Mouse (Mus musculus): ENCODE data around the gene Trim10. TPM values are rescaled to one million over a fixed set of nuclear protein-coding genes. Genes with fewer than 3 reads are reported as not detected.
A peak's percentile ranks its signal among the peaks of the same experiment; 100 is the strongest.

Trim10 gene
- polyA plus RNA-seq, 1 experiment from 2014 or later = 3.6 TPM

- no peak for ATAC-seq (ENCODE audit: low read depth)
- WGBS = 60% methylated on average over 2 of the region's 2 CpGs
- no peaks in the 10 kb centered on the region for H3K9me3 ChIP-seq (ENCODE audit: control insufficient read depth, low read length)
- H3K4me3 ChIP-seq (ENCODE audit: low read depth, low read length) = no peak overlapping the region
- 0 out of 2 replicates have a peak, but pooled peaks cover 3% of the 10 kb centered on the region for H3K27me3 ChIP-seq (replicated peaks; ENCODE audit: control insufficient read depth, insufficient read depth, low read length)
- no peak overlapping the region for H3K27ac ChIP-seq (replicated peaks; ENCODE audit: low read depth, low read length)
- H3K4me1 ChIP-seq (ENCODE audit: control insufficient read depth, insufficient read depth, low read length) = no peaks in the 10 kb centered on the region
- no peak for DNase-seq (ENCODE audit: low spot score)
- H3K9ac ChIP-seq (ENCODE audit: low read depth, low read length) = no peak overlapping the region
- no peak overlapping the region for H3K4me2 ChIP-seq (ENCODE audit: low read depth, low read length)
- no peaks in the 10 kb centered on the region for H3K36me3 ChIP-seq (ENCODE audit: control insufficient read depth, insufficient read depth, low read length)
Observed at GRCm38 (mm10) chr17:36912031-36912430, 42.7 kb downstream of the Trim10 start.

GRCm38 (mm10) chr17:36914108-36914507 lies 44.7 kb downstream of the Trim10 start:
- Histone ChIP-seq H3K4me3 (ENCODE audit: low read depth, low read length) (no peak overlapping the region), H3K4me1 (ENCODE audit: control insufficient read depth, insufficient read depth, low read length) (no peaks in the 10 kb centered on the region), H3K27ac (replicated peaks; ENCODE audit: low read depth, low read length) (no peak overlapping the region), H3K9ac (ENCODE audit: low read depth, low read length) (no peak overlapping the region), H3K9me3 (ENCODE audit: control insufficient read depth, low read length) (no peaks in the 10 kb centered on the region), H3K27me3 (replicated peaks; ENCODE audit: control insufficient read depth, insufficient read depth, low read length) (0 out of 2 replicates have a peak, but pooled peaks cover 3% of the 10 kb centered on the region), H3K4me2 (ENCODE audit: low read depth, low read length) (no peak overlapping the region), H3K36me3 (ENCODE audit: control insufficient read depth, insufficient read depth, low read length) (no peaks in the 10 kb centered on the region)
- ATAC-seq (ENCODE audit: low read depth) = no peak
- peak; percentile 81 for DNase-seq (ENCODE audit: low spot score)
- WGBS = 4% methylated on average over 2 of the region's 2 CpGs

- H3K9me3 ChIP-seq (ENCODE audit: control insufficient read depth, low read length) = no peaks in the 10 kb centered on the region
- ATAC-seq (ENCODE audit: low read depth) (no peak), DNase-seq (ENCODE audit: low spot score) (peak; percentile 20)
- H3K36me3 ChIP-seq (ENCODE audit: control insufficient read depth, insufficient read depth, low read length) = no peaks in the 10 kb centered on the region
- no peak overlapping the region for H3K4me3 ChIP-seq (ENCODE audit: low read depth, low read length)
- H3K9ac ChIP-seq (ENCODE audit: low read depth, low read length) = no peak overlapping the region
- no peak overlapping the region for H3K4me2 ChIP-seq (ENCODE audit: low read depth, low read length)
- H3K27ac ChIP-seq (replicated peaks; ENCODE audit: low read depth, low read length) = no peak overlapping the region
- 13% methylated on average over 9 of the region's 9 CpGs for WGBS
- no peaks in the 10 kb centered on the region for H3K4me1 ChIP-seq (ENCODE audit: control insufficient read depth, insufficient read depth, low read length)
- no peaks in the 10 kb centered on the region for H3K27me3 ChIP-seq (replicated peaks; ENCODE audit: control insufficient read depth, insufficient read depth, low read length)
Observed at GRCm38 (mm10) chr17:36915076-36915475, 45.7 kb downstream of the Trim10 start.

- no peaks in the 10 kb centered on the region for H3K27me3 ChIP-seq (replicated peaks; ENCODE audit: control insufficient read depth, insufficient read depth, low read length)
- H3K36me3 ChIP-seq (ENCODE audit: control insufficient read depth, insufficient read depth, low read length) = no peaks in the 10 kb centered on the region
- no peak overlapping the region for H3K27ac ChIP-seq (replicated peaks; ENCODE audit: low read depth, low read length)
- no peak overlapping the region for H3K9ac ChIP-seq (ENCODE audit: low read depth, low read length)
- WGBS = 42% methylated on average over 15 of the region's 15 CpGs
- DNase-seq (ENCODE audit: low spot score) (no peak), ATAC-seq (ENCODE audit: low read depth) (no peak)
- no peak overlapping the region for H3K4me3 ChIP-seq (ENCODE audit: low read depth, low read length)
- no peaks in the 10 kb centered on the region for H3K4me1 ChIP-seq (ENCODE audit: control insufficient read depth, insufficient read depth, low read length)
- H3K4me2 ChIP-seq (ENCODE audit: low read depth, low read length) = no peak overlapping the region
- H3K9me3 ChIP-seq (ENCODE audit: control insufficient read depth, low read length) = no peaks in the 10 kb centered on the region
Observed at GRCm38 (mm10) chr17:36920239-36920638, 50.9 kb downstream of the Trim10 start.

- no peak overlapping the region for H3K4me2 ChIP-seq (ENCODE audit: low read depth, low read length)
- no peak overlapping the region for H3K27ac ChIP-seq (replicated peaks; ENCODE audit: low read depth, low read length)
- ATAC-seq (ENCODE audit: low read depth) (no peak), DNase-seq (ENCODE audit: low spot score) (no peak)
- H3K9me3 ChIP-seq (ENCODE audit: control insufficient read depth, low read length) = no peaks in the 10 kb centered on the region
- H3K4me3 ChIP-seq (ENCODE audit: low read depth, low read length) = no peak overlapping the region
- no peak overlapping the region for H3K9ac ChIP-seq (ENCODE audit: low read depth, low read length)
- no peaks in the 10 kb centered on the region for H3K36me3 ChIP-seq (ENCODE audit: control insufficient read depth, insufficient read depth, low read length)
- 69% methylated on average over 4 of the region's 4 CpGs for WGBS
- H3K27me3 ChIP-seq (replicated peaks; ENCODE audit: control insufficient read depth, insufficient read depth, low read length) = no peaks in the 10 kb centered on the region
- H3K4me1 ChIP-seq (ENCODE audit: control insufficient read depth, insufficient read depth, low read length) = no peaks in the 10 kb centered on the region
Observed at GRCm38 (mm10) chr17:36922715-36923114, 53.3 kb downstream of the Trim10 start.

GRCm38 (mm10) chr17:36923491-36923890 lies 54.1 kb downstream of the Trim10 start:
- Histone ChIP-seq H3K9ac (ENCODE audit: low read depth, low read length) (no peak overlapping the region), H3K36me3 (ENCODE audit: control insufficient read depth, insufficient read depth, low read length) (no peaks in the 10 kb centered on the region), H3K4me3 (ENCODE audit: low read depth, low read length) (no peak overlapping the region), H3K4me2 (ENCODE audit: low read depth, low read length) (no peak overlapping the region), H3K9me3 (ENCODE audit: control insufficient read depth, low read length) (no peaks in the 10 kb centered on the region), H3K4me1 (ENCODE audit: control insufficient read depth, insufficient read depth, low read length) (no peaks in the 10 kb centered on the region), H3K27me3 (replicated peaks; ENCODE audit: control insufficient read depth, insufficient read depth, low read length) (no peaks in the 10 kb centered on the region), H3K27ac (replicated peaks; ENCODE audit: low read depth, low read length) (no peak overlapping the region)
- ATAC-seq (ENCODE audit: low read depth) (no peak), DNase-seq (ENCODE audit: low spot score) (no peak)
- WGBS = 64% methylated on average over 4 of the region's 4 CpGs

Other genes starting within 250 kb of the Trim10 start
- not detected in 2 replicates for gene H2-M9, start 226.9 kb upstream of the Trim10 start, polyA plus RNA-seq (2014; fragmentation: Nextera tagmentation; extraction: Ambion mirVana)
- gene H2-M1, start 197.4 kb upstream of the Trim10 start, polyA plus RNA-seq (2014; fragmentation: Nextera tagmentation; extraction: Ambion mirVana) = not detected in 2 replicates
- gene H2-M10.5, start 96.7 kb upstream of the Trim10 start, polyA plus RNA-seq (2014; fragmentation: Nextera tagmentation; extraction: Ambion mirVana) = not detected in 2 replicates
- gene H2-M10.6, start 57.4 kb upstream of the Trim10 start, polyA plus RNA-seq (2014; fragmentation: Nextera tagmentation; extraction: Ambion mirVana) = not detected in 2 replicates
- 28.5 and 31.9 TPM in 2 replicates for gene Trim26, start 32.4 kb upstream of the Trim10 start, polyA plus RNA-seq (2014; fragmentation: Nextera tagmentation; extraction: Ambion mirVana)
- gene Trim15, start 2.4 kb upstream of the Trim10 start, polyA plus RNA-seq (2014; fragmentation: Nextera tagmentation; extraction: Ambion mirVana) = 0.10 and 0.15 TPM in 2 replicates
- not detected in 2 replicates for gene Trim40, start 20.5 kb downstream of the Trim10 start, polyA plus RNA-seq (2014; fragmentation: Nextera tagmentation; extraction: Ambion mirVana)
- gene Trim31, start 28.5 kb downstream of the Trim10 start, polyA plus RNA-seq (2014; fragmentation: Nextera tagmentation; extraction: Ambion mirVana) = not detected in 2 replicates
- gene Rnf39, start 73.3 kb downstream of the Trim10 start, polyA plus RNA-seq (2014; fragmentation: Nextera tagmentation; extraction: Ambion mirVana) = 1.2 and 2.7 TPM in 2 replicates
- gene Ppp1r11, start 82.2 kb downstream of the Trim10 start, polyA plus RNA-seq (2014; fragmentation: Nextera tagmentation; extraction: Ambion mirVana) = 125 and 130 TPM in 2 replicates
- 89.6 and 94.7 TPM in 2 replicates for gene Znrd1, start 89.0 kb downstream of the Trim10 start, polyA plus RNA-seq (2014; fragmentation: Nextera tagmentation; extraction: Ambion mirVana)
- 5.9 and 6.1 TPM in 2 replicates for gene Znrd1as, start 89.0 kb downstream of the Trim10 start, polyA plus RNA-seq (2014; fragmentation: Nextera tagmentation; extraction: Ambion mirVana)
- not detected in 2 replicates for gene 2410137M14Rik, start 111.7 kb downstream of the Trim10 start, polyA plus RNA-seq (2014; fragmentation: Nextera tagmentation; extraction: Ambion mirVana)
- gene H2-M5, start 120.0 kb downstream of the Trim10 start, polyA plus RNA-seq (2014; fragmentation: Nextera tagmentation; extraction: Ambion mirVana) = 0.21 and 0.22 TPM in 2 replicates
- gene Zfp57, start 131.6 kb downstream of the Trim10 start, polyA plus RNA-seq (2014; fragmentation: Nextera tagmentation; extraction: Ambion mirVana) = 45.5 and 64.8 TPM in 2 replicates
- gene Mog, start 153.8 kb downstream of the Trim10 start, polyA plus RNA-seq (2014; fragmentation: Nextera tagmentation; extraction: Ambion mirVana) = 0.12 and 0.22 TPM in 2 replicates
- 8.4 and 10.2 TPM in 2 replicates for gene Gabbr1, start 176.4 kb downstream of the Trim10 start, polyA plus RNA-seq (2014; fragmentation: Nextera tagmentation; extraction: Ambion mirVana)
- 0.12 TPM in 1 of 2 replicates, not detected in the other for gene Olfr90, start 218.9 kb downstream of the Trim10 start, polyA plus RNA-seq (2014; fragmentation: Nextera tagmentation; extraction: Ambion mirVana)
- gene Olfr91, start 228.7 kb downstream of the Trim10 start, polyA plus RNA-seq (2014; fragmentation: Nextera tagmentation; extraction: Ambion mirVana) = 0.04 TPM in 1 of 2 replicates, not detected in the other

Data from embryonic facial prominence, embryonic 14.5 days (tissue).